Mouse (Mus musculus): Measurements from ENCODE around the gene Mylk. TPM values are rescaled to one million over a fixed set of nuclear protein-coding genes. Genes with fewer than 3 reads are reported as not detected.
A peak's percentile ranks its signal among the peaks of the same experiment; 100 is the strongest.
"Not testable (repeated sequence)": the region's sequence is repeated elsewhere in the genome, so short reads cannot be mapped to it uniquely, and the experiment has no call there.

Mylk gene
- 10 to 100 TPM; 18.8 to 28.6 TPM for total RNA-seq (2021)
- long read RNA-seq, experiment 1, partial matches to known transcripts: 3 of 18 reads
- long read RNA-seq, experiment 1, other reads (novel, unspliced or antisense): 15 of 18 reads
- long read RNA-seq, experiment 2, partial matches to known transcripts: 3 of 12 reads
- long read RNA-seq, experiment 2, other reads (novel, unspliced or antisense): 9 of 12 reads

- DNase-seq: peak; percentile 87
Observed at GRCm38 (mm10) chr16:34745065-34745585, at the start of gene Mylk. TSS of gene Mylk (plus strand) at chr16:34745210.

GRCm38 (mm10) chr16:34698721-34699120 is 46.3 kb upstream of the Mylk start:
- DNase-seq: not testable (repeated sequence)

- DNase-seq: peak; percentile 31
Observed at GRCm38 (mm10) chr16:34700165-34700827, 44.7 kb upstream of the Mylk start.

- DNase-seq: no peak
Observed at GRCm38 (mm10) chr16:34700828-34701216, 44.2 kb upstream of the Mylk start.

GRCm38 (mm10) chr16:34706019-34706418 is 39.0 kb upstream of the Mylk start:
- no peak for DNase-seq

DNA sequence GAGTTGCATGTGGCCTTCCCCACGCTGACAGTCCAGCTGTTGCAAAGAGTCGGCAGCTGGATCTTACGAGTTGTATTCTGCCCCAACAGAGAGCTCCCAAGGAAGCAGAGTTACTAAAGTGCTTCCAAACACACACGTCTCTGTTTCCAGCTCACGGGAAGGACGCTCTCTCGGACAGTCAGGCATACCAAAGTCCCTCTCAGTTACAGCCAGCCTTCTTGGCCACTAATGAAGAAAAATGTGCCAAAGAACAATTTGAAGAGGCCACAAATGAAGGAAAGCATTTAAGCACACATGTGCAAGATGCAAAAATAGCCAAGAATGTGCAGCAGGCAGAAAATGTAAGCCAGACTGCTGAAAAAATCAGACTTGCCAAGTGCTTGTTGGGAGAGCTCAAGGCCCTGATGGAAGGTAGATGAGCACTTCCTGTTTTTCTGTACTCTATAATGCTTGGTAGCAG is 38.5 kb upstream of the Mylk start:
- DNase-seq: peak; percentile 52

GRCm38 (mm10) chr16:34711481-34711880 is 33.5 kb upstream of the Mylk start:
- no peak for DNase-seq

- DNase-seq: no peak
Observed at GRCm38 (mm10) chr16:34725156-34725555, 19.9 kb upstream of the Mylk start.

DNA sequence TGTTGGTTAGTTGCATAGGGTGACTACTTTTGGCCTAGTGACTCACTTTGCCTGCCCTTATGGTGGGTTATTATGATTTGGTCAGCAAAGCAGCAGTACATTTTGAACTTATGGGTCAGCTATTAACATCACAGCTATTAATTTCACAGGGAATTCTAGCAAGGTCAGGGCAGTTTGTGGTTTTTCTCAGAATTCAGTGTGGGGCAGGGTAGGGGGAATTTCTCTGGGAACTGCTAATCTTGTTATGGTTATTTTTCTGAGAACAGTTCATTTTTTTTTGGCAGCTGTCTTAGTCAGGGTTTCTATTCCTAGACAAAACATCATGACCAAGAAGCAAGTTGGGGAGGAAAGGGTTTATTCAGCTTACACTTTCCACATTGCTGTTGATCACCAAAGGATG is 16.4 kb upstream of the Mylk start:
- not testable (repeated sequence) for DNase-seq

DNA sequence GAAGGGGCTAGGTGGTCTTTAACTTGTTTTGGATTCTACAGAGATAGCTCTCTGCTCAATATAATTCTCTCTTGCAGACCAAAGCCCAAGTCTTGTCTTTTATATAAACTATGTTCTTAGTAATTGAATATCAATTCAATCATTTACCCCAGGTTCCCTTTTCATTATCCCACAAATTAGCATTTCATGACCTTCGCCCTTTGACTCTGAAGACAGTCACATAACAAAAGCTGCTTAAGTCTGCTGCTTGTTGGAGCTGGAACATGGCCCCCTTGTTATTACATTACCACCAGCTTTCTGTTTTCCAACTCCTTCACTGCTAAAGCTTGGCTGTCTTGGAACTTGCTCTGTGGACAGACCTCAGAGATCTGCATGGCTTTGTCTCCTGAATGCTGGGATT is 15.6 kb upstream of the Mylk start:
- DNase-seq: no peak

DNA sequence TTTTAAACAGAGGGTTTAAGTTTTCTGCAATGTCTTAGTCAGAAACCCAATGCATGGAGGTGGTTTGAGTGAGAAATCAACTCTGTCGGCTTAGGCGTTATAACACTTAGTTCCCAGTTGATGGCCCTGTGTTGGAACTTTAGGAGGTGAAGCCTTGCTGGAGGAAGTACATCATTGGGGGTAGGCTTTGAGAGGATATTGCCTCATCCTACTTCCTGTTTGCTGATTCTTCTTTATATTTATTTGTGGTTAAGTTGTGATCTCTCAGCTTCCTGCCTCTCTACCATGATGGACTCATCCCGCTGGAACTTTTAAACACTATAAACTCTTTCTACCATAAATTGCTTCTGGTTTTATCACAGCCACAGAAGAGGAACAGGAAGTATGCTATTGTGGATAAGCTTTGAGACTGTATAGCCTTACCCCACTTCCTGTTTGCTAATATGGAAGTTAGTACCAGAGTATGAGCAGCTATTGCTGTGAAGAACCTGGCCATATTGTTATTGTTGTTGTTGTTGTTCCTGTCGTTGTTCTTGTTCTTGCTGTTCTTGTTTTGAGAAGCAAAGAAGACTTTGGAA is 6.3 kb upstream of the Mylk start:
- no peak for DNase-seq

- no peak for DNase-seq
Observed at GRCm38 (mm10) chr16:34742930-34743329, 2.1 kb upstream of the Mylk start.

DNA sequence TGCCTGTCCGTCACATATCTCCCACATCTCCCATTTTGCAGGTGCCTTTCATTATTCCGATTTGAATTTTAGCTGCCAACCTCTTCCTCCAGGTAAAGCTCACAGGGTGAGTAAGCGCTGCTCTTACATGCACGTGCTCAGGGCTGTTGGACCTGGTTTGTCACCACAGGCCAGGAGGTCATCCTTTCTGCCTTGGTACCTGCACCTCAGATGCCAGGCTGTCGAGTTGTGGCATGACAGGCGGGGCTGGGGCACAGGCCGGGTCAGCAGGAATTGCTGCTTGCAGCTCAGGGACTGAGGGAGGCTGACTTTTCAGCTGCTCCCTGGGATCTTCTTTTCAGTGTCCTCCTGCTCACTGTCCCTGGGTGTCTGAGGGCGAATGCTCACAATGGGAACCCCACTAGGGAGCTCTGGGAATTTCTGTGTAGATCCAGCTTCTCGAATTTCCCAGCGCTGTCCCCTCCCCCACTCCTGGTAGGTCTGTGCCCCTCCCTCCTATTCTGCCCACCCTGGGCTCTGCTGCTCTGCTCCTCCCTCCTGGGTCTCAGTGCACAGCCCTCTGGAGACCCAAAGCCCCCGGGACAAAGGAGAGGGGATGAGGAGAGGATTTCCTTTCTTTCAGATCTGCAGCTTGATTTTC is 3.2 kb downstream of the Mylk start:
- DNase-seq: no peak

DNA sequence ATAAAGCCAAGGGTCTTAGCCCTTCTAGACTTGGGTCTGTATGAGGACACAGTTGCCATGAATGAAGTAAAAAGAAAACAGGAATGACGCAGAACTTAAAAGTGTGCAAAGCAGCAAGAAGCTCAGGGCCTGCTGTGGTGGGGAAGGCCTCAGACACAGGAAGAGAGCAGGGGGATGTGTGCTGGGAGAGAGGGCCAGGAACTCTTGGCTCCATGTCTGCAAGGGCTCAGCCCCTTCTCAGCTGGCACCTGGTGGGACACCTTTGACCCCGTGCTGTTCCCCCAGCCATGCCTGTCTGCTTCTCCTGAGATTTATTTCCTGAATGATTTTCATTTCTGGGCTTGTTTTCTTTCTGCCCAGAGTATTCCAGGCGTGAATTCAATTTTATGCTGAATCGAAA is 4.5 kb downstream of the Mylk start:
- no peak for DNase-seq

- DNase-seq: no peak
Observed at GRCm38 (mm10) chr16:34752026-34752425, 7.0 kb downstream of the Mylk start.

GRCm38 (mm10) chr16:34752977-34753376 is 8.0 kb downstream of the Mylk start:
- no peak for DNase-seq

- no peak for DNase-seq
Observed at GRCm38 (mm10) chr16:34756991-34757390, 12.0 kb downstream of the Mylk start.

DNA sequence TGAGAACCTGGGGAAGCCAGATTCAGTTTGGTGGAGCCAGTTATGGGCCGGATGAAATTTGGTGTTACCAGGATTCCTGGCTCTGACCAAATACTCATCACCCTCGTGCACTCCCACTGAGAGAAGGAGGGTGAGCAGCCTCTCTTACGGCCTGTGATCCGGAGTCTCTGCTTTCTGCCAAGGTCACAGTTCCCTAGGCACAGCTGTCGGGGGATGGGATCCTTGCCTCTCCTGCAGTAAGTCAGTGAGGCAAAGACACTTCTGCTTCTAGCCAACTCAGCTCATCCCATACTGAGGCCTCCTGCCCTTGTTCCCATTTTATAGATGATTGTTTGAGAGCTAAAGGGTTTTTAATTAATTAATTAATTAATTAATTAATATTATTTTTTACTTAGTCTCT is 13.2 kb downstream of the Mylk start:
- DNase-seq: no peak

- no peak for DNase-seq
Observed at GRCm38 (mm10) chr16:34763959-34764591, 19.1 kb downstream of the Mylk start.

DNA sequence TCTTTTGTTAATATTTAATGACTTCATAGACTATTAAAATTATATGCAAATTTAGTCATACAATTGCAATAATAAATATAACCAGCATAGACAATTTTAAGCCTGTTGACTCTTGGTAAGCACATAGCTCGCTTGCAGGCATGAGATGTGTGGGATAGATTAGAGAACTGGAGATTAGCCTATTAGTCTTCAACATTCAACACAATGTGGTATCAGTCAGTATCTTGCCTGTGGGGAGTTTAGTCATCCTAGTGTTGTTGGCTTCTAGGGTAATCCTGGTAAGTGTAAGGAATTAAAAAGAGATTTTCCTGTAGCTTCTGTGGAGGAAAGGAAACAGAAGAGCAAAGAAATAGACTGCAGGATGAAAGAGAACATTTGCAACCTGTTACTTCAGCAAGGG is 20.7 kb downstream of the Mylk start:
- DNase-seq: no peak

DNA sequence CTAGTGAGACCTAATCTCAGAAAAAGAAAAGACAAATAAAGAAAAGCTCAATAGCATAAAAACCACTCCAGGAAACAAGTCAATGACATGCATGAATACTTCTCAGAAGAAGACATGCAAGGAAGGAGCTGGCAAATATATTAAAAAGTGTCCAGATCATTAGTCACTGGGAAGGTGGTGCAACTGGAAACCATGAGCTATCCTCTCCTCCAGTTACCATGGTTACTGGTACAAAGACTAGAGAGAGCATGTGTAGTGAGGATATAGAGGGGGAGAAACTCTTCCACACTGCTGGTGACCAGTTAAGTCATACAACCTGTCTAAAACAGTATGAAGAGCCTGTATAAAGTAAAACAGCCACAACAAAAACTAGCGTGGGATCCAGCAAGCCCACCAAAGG is 21.2 kb downstream of the Mylk start:
- no peak for DNase-seq

DNA sequence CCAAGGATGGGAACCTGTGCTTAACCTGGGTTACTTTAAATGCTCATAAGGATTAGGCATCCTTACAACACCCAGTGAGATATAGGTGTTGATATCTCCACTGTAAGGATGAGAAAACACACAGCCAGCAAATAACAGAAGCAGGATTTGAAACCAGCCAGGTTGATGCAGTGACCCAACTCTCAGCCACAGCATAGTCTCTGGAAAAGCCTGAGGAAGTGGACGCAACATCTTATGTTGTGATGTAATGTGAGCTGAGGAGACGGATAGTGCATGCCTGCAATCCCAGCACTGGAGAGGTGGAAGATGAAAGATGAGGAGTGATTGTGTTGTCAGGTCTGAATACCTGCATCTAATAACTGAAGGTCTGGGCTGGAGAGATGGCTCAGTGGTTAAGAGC is 22.4 kb downstream of the Mylk start:
- no peak for DNase-seq

DNA sequence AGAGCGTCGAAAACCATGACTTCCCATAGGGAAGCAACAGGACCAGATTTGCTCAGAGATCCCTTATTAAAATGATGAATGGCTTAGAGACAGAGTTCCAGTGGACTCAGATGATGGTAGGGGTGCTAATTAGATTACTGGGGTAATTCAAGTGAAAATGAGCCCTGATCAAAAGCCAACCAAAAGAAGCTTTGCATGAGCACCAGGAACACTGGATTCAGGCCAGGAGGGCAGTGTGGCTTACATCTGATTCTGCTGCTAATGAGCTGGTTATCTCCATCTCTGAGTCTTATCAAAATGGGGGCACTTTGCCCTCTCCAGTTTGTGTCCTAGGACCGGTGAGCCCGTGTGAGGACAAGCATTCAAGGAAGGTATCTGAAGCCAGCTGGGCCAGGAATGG is 23.4 kb downstream of the Mylk start:
- no peak for DNase-seq
